Mouse (Mus musculus) spleen, adult 2 months (tissue): Measurements from ENCODE around the gene Tars.

ENCODE experiments used
- CTCF ChIP-seq: fragments of 200-500 bp; IDR thresholded peaks from 2 replicates; pipeline ENCODE4 v1.5.1; 2011; ENCODE audit warnings: mild to moderate bottlenecking, inconsistent platforms; ENCODE audit not compliant: insufficient read depth, insufficient read length, insufficient replicate concordance; ENCODE audit errors: extremely low read depth
- POLR2A ChIP-seq: fragments of 200-500 bp; IDR thresholded peaks from 2 replicates; pipeline ENCODE4 v1.6.1; 2011; ENCODE audit warnings: low read depth, low read length, inconsistent platforms

GRCm38 (mm10) chr15:11357501-11357900 is 42.0 kb downstream of the Tars start:
- TF ChIP-seq CTCF (no peak), POLR2A (no peak)
